In genomic region chr10:46922527-46923200, GRCm38 (mm10) we compare ENCODE assay signal across 17 mouse cellular contexts.
DNase-seq lines count a peak whose midpoint lies in the region; ATAC-seq and TF ChIP-seq lines count a peak whose summit lies in the region.
"Had no signal": no experiment of that assay in that cellular context is flagged by ENCODE, and none has a peak within 500 bp of the region (broad histone marks: within the 10 kb centered on the region; RNA-seq: fewer than 3 reads in every experiment).

No protein-coding gene starts in this region.

- H3K4me2 ChIP-seq in forebrain, embryonic 11.5 days (ENCODE audit: low read depth, low read length, severe bottlenecking), result no peak overlapping the region
- no peak overlapping the region for H3K4me2 ChIP-seq in midbrain, embryonic 12.5 days (replicated peaks)
- H3K4me2 ChIP-seq: heart, embryonic 13.5 days had no signal

- H3K9me3 ChIP-seq in forebrain, embryonic 11.5 days (ENCODE audit: control insufficient read depth, low read length), result no peaks in the 10 kb centered on the region
- H3K9me3 ChIP-seq in midbrain, embryonic 12.5 days, result no peaks in the 10 kb centered on the region
- H3K9me3 ChIP-seq: heart, embryonic 13.5 days had no signal

- H3K4me3 ChIP-seq in forebrain, embryonic 11.5 days (ENCODE audit: low read depth, low read length), result no peak overlapping the region
- no peak overlapping the region for H3K4me3 ChIP-seq in midbrain, embryonic 12.5 days
- H3K4me3 ChIP-seq in cerebellum, adult 2 months (replicated peaks; ENCODE audit: insufficient read depth, low read depth, low read length), result no peak overlapping the region
- H3K4me3 ChIP-seq: heart, embryonic 13.5 days had no signal

- DNase-seq in ES-CJ7 (ENCODE audit: low read depth, low spot score) (peak; percentile 17), R1 (ENCODE audit: low read depth, low spot score) (peak; percentile 71)
- peak; percentile 63 for DNase-seq in forebrain, embryonic 11.5 days (ENCODE audit: low spot score)
- no peak for DNase-seq in kidney, adult 8-10 months
- DNase-seq in left cerebral cortex, adult 9 months (ENCODE audit: low spot score in 2 of 2), result no peak
- no peak for DNase-seq in lung, postnatal 36 days
- no peak for DNase-seq in cerebellum, adult 2 months
- DNase-seq: cerebellum, postnatal 36 days; gastrocnemius, postnatal 36 days; heart, postnatal 4 days; thymus, postnatal 36 days had no signal

- WGBS in forebrain, embryonic 11.5 days, result 16% methylated on average over 7 of the region's 7 CpGs
- WGBS in midbrain, embryonic 12.5 days, result 20% methylated on average over 7 of the region's 7 CpGs
- WGBS in cerebellum, adult 2 months, result 33% methylated on average over 7 of the region's 7 CpGs

- peak overlapping the region; percentile 74; the same call in 1 of the 2 replicates for H3K27ac ChIP-seq in forebrain, embryonic 11.5 days (ENCODE audit: low read depth, low read length)
- peak overlapping the region; percentile 58 for H3K27ac ChIP-seq in midbrain, embryonic 12.5 days (replicated peaks)
- H3K27ac ChIP-seq in cerebellum, adult 2 months (ENCODE audit: insufficient read depth, low read length), result no peak overlapping the region
- H3K27ac ChIP-seq: heart, embryonic 13.5 days; kidney, postnatal 0 days; liver, embryonic 14.5 days had no signal

- peaks cover 5% of the 10 kb centered on the region; the same call in 1 of the 2 replicates for H3K4me1 ChIP-seq in forebrain, embryonic 11.5 days (replicated peaks; ENCODE audit: control insufficient read depth, insufficient read depth, low read length)
- peaks cover 11% of the 10 kb centered on the region for H3K4me1 ChIP-seq in midbrain, embryonic 12.5 days
- H3K4me1 ChIP-seq in cerebellum, adult 2 months (ENCODE audit: control insufficient read depth, insufficient read depth, low read length), result no peaks in the 10 kb centered on the region
- H3K4me1 ChIP-seq: heart, embryonic 13.5 days had no signal

- H3K9ac ChIP-seq in forebrain, embryonic 11.5 days (ENCODE audit: low read length), result no peak overlapping the region
- H3K9ac ChIP-seq in midbrain, embryonic 12.5 days (replicated peaks), result no peak overlapping the region
- H3K9ac ChIP-seq: heart, embryonic 13.5 days; liver, embryonic 14.5 days had no signal

- no peak for TF ChIP-seq POLR2A in cerebellum, adult 2 months (IDR thresholded peaks at IDR 0.05; ENCODE audit: borderline replicate concordance, insufficient read depth, low read length)

- no peaks in the 10 kb centered on the region for H3K36me3 ChIP-seq in forebrain, embryonic 11.5 days (ENCODE audit: control insufficient read depth, insufficient read depth, low read length)
- H3K36me3 ChIP-seq in midbrain, embryonic 12.5 days, result no peaks in the 10 kb centered on the region
- H3K36me3 ChIP-seq: heart, embryonic 13.5 days had no signal

- TF ChIP-seq CTCF in cerebellum, adult 2 months (IDR thresholded peaks at IDR 0.05; ENCODE audit: borderline replicate concordance, insufficient read depth, low read depth, low read length), result no peak

- peak; percentile 94 for ATAC-seq in forebrain, embryonic 11.5 days (replicated peaks; ENCODE audit: low FRiP score)
- ATAC-seq in midbrain, embryonic 12.5 days (ENCODE audit: low FRiP score, low read depth), result peak; percentile 94
- ATAC-seq: intestine, embryonic 16.5 days; lung, postnatal 0 days had no signal

- H3K27me3 ChIP-seq in forebrain, embryonic 11.5 days (ENCODE audit: control insufficient read depth, insufficient read depth, low read length), result no peaks in the 10 kb centered on the region
- no peaks in the 10 kb centered on the region for H3K27me3 ChIP-seq in midbrain, embryonic 12.5 days
- no peaks in the 10 kb centered on the region for H3K27me3 ChIP-seq in cerebellum, adult 2 months (ENCODE audit: control insufficient read depth, insufficient read depth, low read length)
- H3K27me3 ChIP-seq: heart, embryonic 13.5 days had no signal

Comparison
In these comparisons a context has a peak if more than half of its experiments do, and no peak if none do; other contexts are left out.
1. DNase-seq: peak in ES-CJ7 (single experiment), R1 (single experiment) and forebrain, embryonic 11.5 days (single experiment); none in kidney, adult 8-10 months (0 of 2), left cerebral cortex, adult 9 months (0 of 2), lung, postnatal 36 days (single experiment) and cerebellum, adult 2 months (0 of 2).